Mouse (Mus musculus): ENCODE measurements at regions not wholly inside any gene's neighbourhood (a gene's known extent, or its start where the extent isn't known, plus 50 kb on each side); places are given as distances from the start of the nearest gene placed in this dataset.

GRCm38 (mm10) chrX:156736951-156737553, 678.1 kb downstream of the Phex start:
- peak; percentile 42 for DNase-seq (ENCODE audit: low spot score)

- no peak for DNase-seq (ENCODE audit: low spot score)
These were observed 722.9 kb downstream of the Phex start for GRCm38 (mm10) chrX:156692236-156692635.

- DNase-seq (ENCODE audit: low spot score): no peak
These were observed 737.2 kb downstream of the Phex start for GRCm38 (mm10) chrX:156677911-156678310.

GRCm38 (mm10) chrX:156673661-156674060, 741.5 kb downstream of the Phex start:
- peak; percentile 3 for DNase-seq (ENCODE audit: low spot score)

DNA sequence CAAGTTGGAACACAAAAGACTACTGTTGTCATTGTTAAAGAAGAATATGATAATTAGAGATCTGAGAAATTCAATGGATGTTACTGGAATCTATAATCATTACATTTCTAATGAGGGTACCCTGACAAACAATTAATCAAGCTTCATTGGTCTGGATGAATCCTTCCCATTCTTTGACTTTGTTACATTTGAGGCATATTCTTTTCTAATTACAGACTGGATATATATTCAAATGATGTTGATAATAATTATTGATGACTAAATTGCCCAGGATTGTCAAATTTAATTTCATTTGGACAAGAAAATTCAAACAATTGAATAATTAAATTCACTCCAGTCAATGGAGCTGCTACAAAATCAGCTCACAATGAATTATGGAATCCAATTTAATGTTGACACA, 745.6 kb downstream of the Phex start:
- DNase-seq (ENCODE audit: low spot score): no peak

Data from adipocyte (in vitro differentiated cells).